Mouse (Mus musculus) forebrain, embryonic 13.5 days (tissue): ENCODE measurements around the gene Fshb. TPM values are rescaled to one million over a fixed set of nuclear protein-coding genes. Genes with fewer than 3 reads are reported as not detected.

Experiments used
- ATAC-seq: fragments of 200-750 bp; cut with Nextera tagmentation; 2 replicates; pipeline ENCODE4 v1.8.0; 2017
- H3K27ac ChIP-seq: fragments of 300-500 bp; sonication (generic); 2 replicates; pipeline ENCODE4 v1.5.1; 2015; ENCODE audit warnings: inconsistent platforms, mild to moderate bottlenecking, moderate library complexity
- H3K27me3 ChIP-seq: fragments of 300-500 bp; sonication (generic); 2 replicates; pipeline ENCODE4 v1.6.1; 2015; ENCODE audit warnings: mild to moderate bottlenecking, inconsistent platforms
- H3K36me3 ChIP-seq: fragments of 300-500 bp; sonication (generic); 2 replicates; pipeline ENCODE4 v1.6.1; 2015; ENCODE audit warnings: mild to moderate bottlenecking, inconsistent platforms; ENCODE audit not compliant: poor library complexity, severe bottlenecking
- H3K4me1 ChIP-seq: fragments of 300-500 bp; sonication (generic); 2 replicates; pipeline ENCODE4 v1.6.1; 2015; ENCODE audit warnings: inconsistent platforms
- H3K4me2 ChIP-seq: fragments of 300-500 bp; sonication (generic); 2 replicates; pipeline ENCODE4 v1.6.1; 2015; ENCODE audit warnings: inconsistent platforms, mild to moderate bottlenecking, moderate library complexity
- H3K4me3 ChIP-seq: fragments of 300-500 bp; sonication (generic); 2 replicates; pipeline ENCODE4 v1.5.1; 2015; ENCODE audit warnings: mild to moderate bottlenecking, inconsistent platforms
- H3K9ac ChIP-seq: fragments of 300-500 bp; sonication (generic); 2 replicates; pipeline ENCODE4 v1.6.1; 2015; ENCODE audit warnings: mild to moderate bottlenecking, inconsistent platforms
- H3K9me3 ChIP-seq: fragments of 300-500 bp; sonication (generic); replicated peaks from 2 replicates; pipeline ENCODE4 v1.6.1; 2016; ENCODE audit warnings: inconsistent platforms
- WGBS: fragments of 180-500 bp; shearing (Covaris S2); methylation state at CpG from one replicate; pipeline ENCODE4 v1.1.7; 2015; 5-methylcytosine and 5-hydroxymethylcytosine counted together
- polyA plus RNA-seq: library from polyadenylated mRNA; unstranded; fragments of >200 nt; fragmentation: Nextera tagmentation; extraction: Ambion mirVana; gene quantifications from 2 replicates; pipeline ENCODE4 v1.2.1, GENCODE M21; 2015

Fshb gene
- polyA plus RNA-seq, 1 experiment from 2014 or later: not detected

- H3K4me1 ChIP-seq: no peaks in the 10 kb centered on the region
- H3K9ac ChIP-seq: no peak overlapping the region
- no peaks in the 10 kb centered on the region for H3K36me3 ChIP-seq
- no peaks in the 10 kb centered on the region for H3K27me3 ChIP-seq
- no peak for ATAC-seq
- WGBS: 86% methylated on average over 3 of the region's 3 CpGs
- H3K9me3 ChIP-seq: no peaks in the 10 kb centered on the region
- no peak overlapping the region for H3K4me3 ChIP-seq
- H3K4me2 ChIP-seq: no peak overlapping the region
- no peak overlapping the region for H3K27ac ChIP-seq
Observed at GRCm38 (mm10) chr2:107006378-107006777, 53.1 kb downstream of the Fshb start.

Other genes starting within 250 kb of the Fshb start
- gene Arl14ep, start 85.2 kb downstream of the Fshb start, polyA plus RNA-seq: 40.2 and 43.4 TPM in 2 replicates
- gene Kcna4, start 231.0 kb upstream of the Fshb start, polyA plus RNA-seq: 1.0 and 1.7 TPM in 2 replicates